ENCODE assay signal across 8 mouse cellular contexts in genomic region chr11:98786359-98787214, GRCm38 (mm10). TPM values are rescaled to one million over a fixed set of nuclear protein-coding genes. Genes with fewer than 3 reads are reported as not detected.
DNase-seq lines count a peak whose midpoint lies in the region; ATAC-seq and TF ChIP-seq lines count a peak whose summit lies in the region.

No protein-coding gene starts in this region.

- ATAC-seq in erythroblast, adult 5-6 weeks (replicated peaks; ENCODE audit: low FRiP score, poor library complexity, severe bottlenecking): peak; percentile 68
- ATAC-seq in heart, embryonic 12.5 days (ENCODE audit: insufficient number of reproducible peaks, low FRiP score): peak; percentile 56
- peak; percentile 77 for ATAC-seq in kidney, postnatal 0 days (replicated peaks; ENCODE audit: low FRiP score, low read depth)
- peak; percentile 42 for ATAC-seq in monocyte, adult 5-6 weeks (replicated peaks; ENCODE audit: insufficient number of reproducible peaks, low FRiP score, low TSS enrichment, poor library complexity, severe bottlenecking)

- no peaks in the 10 kb centered on the region for H3K79me2 ChIP-seq in liver, adult 2 months (ENCODE audit: control insufficient read depth, insufficient read depth, low read length)

- TF ChIP-seq CTCF in brain, embryonic 14.5 days (IDR thresholded peaks at IDR 0.05; ENCODE audit: borderline replicate concordance, extremely low read depth, insufficient read depth, insufficient read length): peak; percentile 91
- TF ChIP-seq CTCF in kidney, postnatal 0 days (IDR thresholded peaks at IDR 0.05; ENCODE audit: low read depth): peak; percentile 93
- TF ChIP-seq CTCF in liver, adult 2 months (IDR thresholded peaks at IDR 0.05; ENCODE audit: low read depth, low read length): peak; percentile 86

- H3K27ac ChIP-seq in heart, embryonic 12.5 days (ENCODE audit: poor library complexity, severe bottlenecking): peak overlapping the region; percentile 96
- H3K27ac ChIP-seq in kidney, postnatal 0 days: peak overlapping the region; percentile 99
- H3K27ac ChIP-seq in liver, adult 2 months (replicated peaks; ENCODE audit: insufficient read depth, low read depth, low read length): peak overlapping the region; percentile 98

- peak overlapping the region; percentile 62 for H3K4me2 ChIP-seq in heart, embryonic 12.5 days
- H3K4me2 ChIP-seq in kidney, postnatal 0 days (ENCODE audit: low read length): peak overlapping the region; percentile 53

- H3K9me3 ChIP-seq in heart, embryonic 12.5 days (replicated peaks): no peaks in the 10 kb centered on the region
- no peaks in the 10 kb centered on the region for H3K9me3 ChIP-seq in kidney, postnatal 0 days (replicated peaks; ENCODE audit: low read length)

- under 1% methylated on average over 14 of the region's 15 CpGs for WGBS in heart, embryonic 12.5 days
- 0% methylated on average over 14 of the region's 15 CpGs for WGBS in kidney, postnatal 0 days
- WGBS in liver, adult 2 months: under 1% methylated on average over 14 of the region's 15 CpGs

- peak overlapping the region; percentile 40 for H3K9ac ChIP-seq in heart, embryonic 12.5 days
- H3K9ac ChIP-seq in kidney, postnatal 0 days (ENCODE audit: low read depth, low read length): peak overlapping the region; percentile 40; the same call in 1 of the 2 replicates
- H3K9ac ChIP-seq in liver, adult 2 months (ENCODE audit: low read depth, low read length): peak overlapping the region; percentile 80

- TF ChIP-seq POLR2A in brain, embryonic 14.5 days (IDR thresholded peaks at IDR 0.05; ENCODE audit: borderline replicate concordance, extremely low read depth, insufficient read depth, insufficient read length, poor library complexity, severe bottlenecking): no peak
- TF ChIP-seq POLR2A in liver, adult 2 months (IDR thresholded peaks at IDR 0.05; ENCODE audit: extremely low read depth, insufficient read depth, low read length): peak; percentile 44; the same call in 1 of the 2 replicates

- H3K27me3 ChIP-seq in heart, embryonic 12.5 days (replicated peaks): no peaks in the 10 kb centered on the region
- H3K27me3 ChIP-seq in kidney, postnatal 0 days (ENCODE audit: insufficient read depth, low read length): no peaks in the 10 kb centered on the region
- no peaks in the 10 kb centered on the region for H3K27me3 ChIP-seq in liver, adult 2 months (ENCODE audit: control insufficient read depth, insufficient read depth, low read length)
- no peaks in the 10 kb centered on the region for H3K27me3 ChIP-seq in splenic B cell, adult 2 months (ENCODE audit: control insufficient read depth, insufficient read depth, low read length, poor library complexity, severe bottlenecking)

- DNase-seq in CD4-positive, CD25-positive, alpha-beta regulatory T cell, adult 2 months (ENCODE audit: low read depth, low spot score): peak; percentile 92
- peak; percentile 94 for DNase-seq in brain, embryonic 14.5 days (ENCODE audit: low read depth)
- DNase-seq in kidney, postnatal 0 days (ENCODE audit: low spot score): peak; percentile 98
- peak; percentile 96 for DNase-seq in liver, adult 2 months (ENCODE audit: extremely low read depth, low read depth, low spot score)
- DNase-seq in splenic B cell, adult 2 months (ENCODE audit: low read depth, low spot score): peak; percentile 91

- no peaks in the 10 kb centered on the region for H3K36me3 ChIP-seq in heart, embryonic 12.5 days
- no peaks in the 10 kb centered on the region for H3K36me3 ChIP-seq in kidney, postnatal 0 days (ENCODE audit: insufficient read depth, low read length)
- no peaks in the 10 kb centered on the region for H3K36me3 ChIP-seq in liver, adult 2 months (ENCODE audit: control insufficient read depth, insufficient read depth, low read length)
- H3K36me3 ChIP-seq in splenic B cell, adult 2 months (ENCODE audit: control insufficient read depth, insufficient read depth, low read length, poor library complexity, severe bottlenecking): no peaks in the 10 kb centered on the region

- H3K4me3 ChIP-seq in heart, embryonic 12.5 days: 0 out of 2 replicates have a peak overlapping the region, but pooled peaks have one; percentile 12
- H3K4me3 ChIP-seq in kidney, postnatal 0 days (replicated peaks; ENCODE audit: low read depth, low read length): 0 out of 2 replicates have a peak overlapping the region, but pooled peaks have one; percentile 1
- peak overlapping the region; percentile 58 for H3K4me3 ChIP-seq in liver, adult 2 months (ENCODE audit: insufficient read depth, low read depth, low read length)

- H3K4me1 ChIP-seq in heart, embryonic 12.5 days (replicated peaks): peaks cover 70% of the 10 kb centered on the region
- peaks cover 56% of the 10 kb centered on the region for H3K4me1 ChIP-seq in kidney, postnatal 0 days (replicated peaks; ENCODE audit: insufficient read depth, low read length)
- H3K4me1 ChIP-seq in liver, adult 2 months (ENCODE audit: control insufficient read depth, insufficient read depth, low read length): peaks cover 32% of the 10 kb centered on the region

RNA-seq across cellular contexts. Expression of gene Msl1, which starts 8.7 kb away (rescaled TPM):
- 92.1 and 104 TPM in 2 replicates for polyA plus RNA-seq in brain, embryonic 14.5 days (2012; rRNA removed)
- 30.3 and 42.7 TPM in 2 replicates for total RNA-seq in erythroblast, adult 5-6 weeks (2015; ENCODE audit: low replicate concordance)
- 26.1 and 26.3 TPM in 2 replicates for total RNA-seq in erythroblast, adult 5-6 weeks (2017; ENCODE audit: low replicate concordance)
- 20.3 and 21.4 TPM in 2 replicates for polyA plus RNA-seq in heart, embryonic 12.5 days (2016; fragmentation: Nextera tagmentation; extraction: Ambion mirVana)
- 17.8 and 19.3 TPM in 2 replicates for polyA plus RNA-seq in kidney, postnatal 0 days (2015; fragmentation: Nextera tagmentation; extraction: Ambion mirVana)
- 15.5 and 17.7 TPM in 2 replicates for total RNA-seq in liver, adult 2 months (2014; rRNA removed)
- 17.0 and 17.2 TPM in 2 replicates for polyA plus RNA-seq in liver, adult 2 months (2012; rRNA removed)
- total RNA-seq in monocyte, adult 5-6 weeks (2017): 108 to 125 TPM (median 112 TPM) in 3 replicates

RNA-seq across cellular contexts. Expression of gene Nr1d1, which starts 11.5 kb away (rescaled TPM):
- 3.6 and 4.1 TPM in 2 replicates for polyA plus RNA-seq in brain, embryonic 14.5 days (2012; rRNA removed)
- total RNA-seq in erythroblast, adult 5-6 weeks (2015; ENCODE audit: low replicate concordance): not detected in 2 replicates
- total RNA-seq in erythroblast, adult 5-6 weeks (2017; ENCODE audit: low replicate concordance): 0.26 and 0.42 TPM in 2 replicates
- polyA plus RNA-seq in heart, embryonic 12.5 days (2016; fragmentation: Nextera tagmentation; extraction: Ambion mirVana): 6.4 TPM in 2 replicates
- polyA plus RNA-seq in kidney, postnatal 0 days (2015; fragmentation: Nextera tagmentation; extraction: Ambion mirVana): 3.1 and 3.5 TPM in 2 replicates
- 19.0 and 45.4 TPM in 2 replicates for total RNA-seq in liver, adult 2 months (2014; rRNA removed)
- 75.4 and 106 TPM in 2 replicates for polyA plus RNA-seq in liver, adult 2 months (2012; rRNA removed)
- total RNA-seq in monocyte, adult 5-6 weeks (2017): 0.68 to 4.7 TPM (median 1.9 TPM) in 3 replicates

RNA-seq across cellular contexts. Expression of gene Casc3, which starts 18.1 kb away (rescaled TPM):
- 66.6 and 74.3 TPM in 2 replicates for polyA plus RNA-seq in brain, embryonic 14.5 days (2012; rRNA removed)
- 20.0 and 23.6 TPM in 2 replicates for total RNA-seq in erythroblast, adult 5-6 weeks (2015; ENCODE audit: low replicate concordance)
- 15.7 and 26.5 TPM in 2 replicates for total RNA-seq in erythroblast, adult 5-6 weeks (2017; ENCODE audit: low replicate concordance)
- polyA plus RNA-seq in heart, embryonic 12.5 days (2016; fragmentation: Nextera tagmentation; extraction: Ambion mirVana): 31.8 and 33.3 TPM in 2 replicates
- polyA plus RNA-seq in kidney, postnatal 0 days (2015; fragmentation: Nextera tagmentation; extraction: Ambion mirVana): 24.6 and 25.7 TPM in 2 replicates
- 3.6 and 6.6 TPM in 2 replicates for total RNA-seq in liver, adult 2 months (2014; rRNA removed)
- 11.2 and 12.5 TPM in 2 replicates for polyA plus RNA-seq in liver, adult 2 months (2012; rRNA removed)
- total RNA-seq in monocyte, adult 5-6 weeks (2017): 47.5 to 51.5 TPM (median 49.5 TPM) in 3 replicates

RNA-seq across cellular contexts. Expression of gene Thra, which starts 46.1 kb away (rescaled TPM):
- polyA plus RNA-seq in brain, embryonic 14.5 days (2012; rRNA removed): 600 and 616 TPM in 2 replicates
- total RNA-seq in erythroblast, adult 5-6 weeks (2015; ENCODE audit: low replicate concordance): 1.9 and 5.0 TPM in 2 replicates
- 4.3 and 8.1 TPM in 2 replicates for total RNA-seq in erythroblast, adult 5-6 weeks (2017; ENCODE audit: low replicate concordance)
- 27.0 and 29.8 TPM in 2 replicates for polyA plus RNA-seq in heart, embryonic 12.5 days (2016; fragmentation: Nextera tagmentation; extraction: Ambion mirVana)
- polyA plus RNA-seq in kidney, postnatal 0 days (2015; fragmentation: Nextera tagmentation; extraction: Ambion mirVana): 26.1 TPM in 2 replicates
- 5.5 and 8.9 TPM in 2 replicates for total RNA-seq in liver, adult 2 months (2014; rRNA removed)
- polyA plus RNA-seq in liver, adult 2 months (2012; rRNA removed): 13.6 and 14.9 TPM in 2 replicates
- total RNA-seq in monocyte, adult 5-6 weeks (2017): 3.4 to 5.4 TPM (median 4.3 TPM) in 3 replicates

RNA-seq across cellular contexts. Expression of gene Rapgefl1, which starts 50.0 kb away (rescaled TPM):
- polyA plus RNA-seq in brain, embryonic 14.5 days (2012; rRNA removed): 22.0 and 33.5 TPM in 2 replicates
- total RNA-seq in erythroblast, adult 5-6 weeks (2015; ENCODE audit: low replicate concordance): not detected in 2 replicates
- total RNA-seq in erythroblast, adult 5-6 weeks (2017; ENCODE audit: low replicate concordance): 0.42 TPM in 1 of 2 replicates, not detected in the other
- polyA plus RNA-seq in heart, embryonic 12.5 days (2016; fragmentation: Nextera tagmentation; extraction: Ambion mirVana): 0.51 and 1.0 TPM in 2 replicates
- 0.77 and 1.0 TPM in 2 replicates for polyA plus RNA-seq in kidney, postnatal 0 days (2015; fragmentation: Nextera tagmentation; extraction: Ambion mirVana)
- 0.13 and 0.18 TPM in 2 replicates for total RNA-seq in liver, adult 2 months (2014; rRNA removed)
- 1.4 and 1.9 TPM in 2 replicates for polyA plus RNA-seq in liver, adult 2 months (2012; rRNA removed)
- not detected in 3 replicates for total RNA-seq in monocyte, adult 5-6 weeks (2017)

Comparison
In these comparisons a context has a peak if more than half of its experiments do, and no peak if none do; other contexts are left out.
1. Peak in every context shown above with its lines: DNase-seq, ATAC-seq, H3K4me3 ChIP-seq and H3K27ac ChIP-seq.
2. H3K4me3 ChIP-seq: peak in every context shown above with its lines; median percentile 58 in liver, adult 2 months; 12 in heart, embryonic 12.5 days; 1 in kidney, postnatal 0 days.
3. RNA of gene Nr1d1, which starts 11.5 kb away (polyA plus RNA-seq): 75.4 to 106 TPM in liver, adult 2 months; 6.4 TPM in heart, embryonic 12.5 days, 3.6 to 4.1 TPM in brain, embryonic 14.5 days and 3.1 to 3.5 TPM in kidney, postnatal 0 days; every median in the first group is over 10 times any median in the second.